Mouse (Mus musculus) kidney, adult 2 months (tissue): Measurements from ENCODE around the gene Timeless. TPM values are rescaled to one million over a fixed set of nuclear protein-coding genes. Genes with fewer than 3 reads are reported as not detected.
"Not testable (repeated sequence)": the region's sequence is repeated elsewhere in the genome, so short reads cannot be mapped to it uniquely, and the experiment has no call there.

Source experiments
- DNase-seq: peaks from one replicate; pipeline ENCODE4 v3.0.0; 2021
- H3K27ac ChIP-seq: fragments of 200-500 bp; 2 replicates; pipeline ENCODE4 v1.5.1; 2012; ENCODE audit warnings: low read depth, low read length, control low read depth, inconsistent platforms; ENCODE audit not compliant: insufficient read depth
- H3K27me3 ChIP-seq: fragments of 200-500 bp; replicated peaks from 2 replicates; pipeline ENCODE4 v1.6.1; 2012; ENCODE audit warnings: mild to moderate bottlenecking, moderate library complexity, low read length, inconsistent platforms; ENCODE audit not compliant: control insufficient read depth, insufficient read depth
- H3K36me3 ChIP-seq: fragments of 200-500 bp; 2 replicates; pipeline ENCODE4 v1.6.1; 2012; ENCODE audit warnings: mild to moderate bottlenecking, moderate library complexity, low read length, inconsistent platforms; ENCODE audit not compliant: control insufficient read depth, insufficient read depth
- H3K4me1 ChIP-seq: fragments of 200-500 bp; 2 replicates; pipeline ENCODE4 v1.6.1; 2011; ENCODE audit warnings: low read length; ENCODE audit not compliant: control insufficient read depth, insufficient read depth
- H3K4me3 ChIP-seq: fragments of 200-500 bp; 2 replicates; pipeline ENCODE4 v1.5.1; 2011; ENCODE audit warnings: mild to moderate bottlenecking, low read depth, low read length, control low read depth; ENCODE audit not compliant: insufficient read depth
- CTCF ChIP-seq: fragments of 200-500 bp; conservative IDR thresholded peaks from 2 replicates; pipeline ENCODE4 v1.5.1; 2011; ENCODE audit warnings: low read depth, mild to moderate bottlenecking, control low read depth, low read length, moderate library complexity, mixed read lengths; ENCODE audit not compliant: insufficient read depth, insufficient read length
- POLR2A ChIP-seq: fragments of 200-500 bp; IDR thresholded peaks from one replicate; pipeline ENCODE4 v1.6.1; 2011; ENCODE audit warnings: low read depth, low read length, control low read depth
- WGBS: fragments of 180-500 bp; shearing (Covaris S2); methylation state at CpG from one replicate; pipeline ENCODE4 v1.1.7; 2018; 5-methylcytosine and 5-hydroxymethylcytosine counted together
- polyA plus RNA-seq: library from polyadenylated mRNA; depleted of rRNA; stranded (reverse); fragments of >200 nt; gene quantifications from 2 replicates; pipeline ENCODE4 v1.2.3, GENCODE M21; 2012

The Timeless gene
- polyA plus RNA-seq, 1 experiment = 3.8 TPM

GRCm38 (mm10) chr10:128259946-128260345 is 28.1 kb downstream of the Timeless start:
- no peaks in the 10 kb centered on the region for H3K4me1 ChIP-seq
- 87% methylated on average over 5 of the region's 5 CpGs for WGBS
- TF ChIP-seq POLR2A (no peak), CTCF (no peak)
- H3K27me3 ChIP-seq = no peaks in the 10 kb centered on the region
- no peak overlapping the region for H3K27ac ChIP-seq
- no peaks in the 10 kb centered on the region for H3K36me3 ChIP-seq
- no peak overlapping the region for H3K4me3 ChIP-seq
- no peak for DNase-seq

- H3K36me3 ChIP-seq, H3K4me1 ChIP-seq, H3K4me3 ChIP-seq, H3K27me3 ChIP-seq, DNase-seq, H3K27ac ChIP-seq: not testable (repeated sequence)
- WGBS = 90% methylated on average over 7 of the region's 7 CpGs
These were observed 28.5 kb downstream of the Timeless start for GRCm38 (mm10) chr10:128260376-128260775.

- DNase-seq = no peak
- Histone ChIP-seq H3K27ac (no peak overlapping the region), H3K4me1 (no peaks in the 10 kb centered on the region), H3K4me3 (no peak overlapping the region), H3K27me3 (no peaks in the 10 kb centered on the region), H3K36me3 (no peaks in the 10 kb centered on the region)
- 85% methylated on average over 22 of the region's 22 CpGs for WGBS
- TF ChIP-seq CTCF (no peak), POLR2A (no peak)
These were observed 30.4 kb downstream of the Timeless start for GRCm38 (mm10) chr10:128262300-128262699.

- no peaks in the 10 kb centered on the region for H3K27me3 ChIP-seq
- no peak overlapping the region for H3K4me3 ChIP-seq
- H3K36me3 ChIP-seq = no peaks in the 10 kb centered on the region
- WGBS = 72% methylated on average over 6 of the region's 6 CpGs
- TF ChIP-seq POLR2A (no peak), CTCF (no peak)
- no peaks in the 10 kb centered on the region for H3K4me1 ChIP-seq
- no peak overlapping the region for H3K27ac ChIP-seq
- no peak for DNase-seq
These were observed 31.8 kb downstream of the Timeless start for GRCm38 (mm10) chr10:128263393-128264310.

- H3K4me1 ChIP-seq = peaks cover 3% of the 10 kb centered on the region; the same call in 1 of the 2 replicates
- no peak for DNase-seq
- 93% methylated on average over 6 of the region's 6 CpGs for WGBS
- peak within 1 kb of the TSS; percentile 20; the same call in 1 of the 2 replicates for H3K27ac ChIP-seq
- TF ChIP-seq POLR2A (no peak), CTCF (no peak)
- no peaks in the 10 kb centered on the region for H3K27me3 ChIP-seq
- H3K36me3 ChIP-seq = no peaks in the 10 kb centered on the region
- H3K4me3 ChIP-seq = no peak within 1 kb of the TSS
These were observed 36.5 kb downstream of the Timeless start, which contains the start of gene Apof for GRCm38 (mm10) chr10:128268371-128268770. Apof (plus strand) TSS chr10:128268671.

GRCm38 (mm10) chr10:128269206-128269910 is 37.5 kb downstream of the Timeless start:
- WGBS = 94% methylated on average over 16 of the region's 16 CpGs
- H3K36me3 ChIP-seq = no peaks in the 10 kb centered on the region
- no peak for DNase-seq
- H3K27ac ChIP-seq = peak overlapping the region; percentile 20; the same call in 1 of the 2 replicates
- no peaks in the 10 kb centered on the region for H3K27me3 ChIP-seq
- H3K4me3 ChIP-seq = no peak overlapping the region
- TF ChIP-seq POLR2A (no peak), CTCF (no peak)
- H3K4me1 ChIP-seq = peaks cover 3% of the 10 kb centered on the region; the same call in 1 of the 2 replicates

- under 1% methylated on average over 43 of the region's 43 CpGs for WGBS
- DNase-seq = peak; percentile 100
- H3K27me3 ChIP-seq = no peaks in the 10 kb centered on the region
- peak within 1 kb of the TSS; percentile 84 for H3K4me3 ChIP-seq
- H3K36me3 ChIP-seq = no peaks in the 10 kb centered on the region
- TF ChIP-seq CTCF = no peak
- peak; percentile 92 for TF ChIP-seq POLR2A
- peaks cover 3% of the 10 kb centered on the region; the same call in 1 of the 2 replicates for H3K4me1 ChIP-seq
- peak within 1 kb of the TSS; percentile 77 for H3K27ac ChIP-seq
These were observed 38.5 kb downstream of the Timeless start, which contains the start of gene Stat2 for GRCm38 (mm10) chr10:128270287-128270841. Stat2 (plus strand) TSS chr10:128270559.
